Mouse (Mus musculus) limb, embryonic 12.5 days (tissue): ENCODE measurements around the gene Usp4. TPM values are rescaled to one million over a fixed set of nuclear protein-coding genes. Genes with fewer than 3 reads are reported as not detected.

Experiments used
- ATAC-seq: fragments of 200-750 bp; cut with Nextera tagmentation; 2 replicates; pipeline ENCODE4 v1.8.0; 2017; ENCODE audit warnings: low read depth, moderate TSS enrichment; ENCODE audit not compliant: insufficient number of reproducible peaks, insufficient read depth, low FRiP score, low TSS enrichment
- H3K27ac ChIP-seq: fragments of 300-500 bp; sonication (generic); 2 replicates; pipeline ENCODE4 v1.5.1; 2016; ENCODE audit warnings: mild to moderate bottlenecking, moderate library complexity
- H3K27me3 ChIP-seq: fragments of 300-500 bp; sonication (generic); 2 replicates; pipeline ENCODE4 v1.6.1; 2016; ENCODE audit warnings: mild to moderate bottlenecking, moderate library complexity
- H3K36me3 ChIP-seq: fragments of 300-500 bp; sonication (generic); 2 replicates; pipeline ENCODE4 v1.6.1; 2016; ENCODE audit warnings: mild to moderate bottlenecking, moderate library complexity
- H3K4me1 ChIP-seq: fragments of 300-500 bp; sonication (generic); replicated peaks from 2 replicates; pipeline ENCODE4 v1.6.1; 2016
- H3K4me2 ChIP-seq: fragments of 300-500 bp; sonication (generic); 2 replicates; pipeline ENCODE4 v1.6.1; 2016; ENCODE audit warnings: mild to moderate bottlenecking, moderate library complexity
- H3K4me3 ChIP-seq: fragments of 300-500 bp; sonication (generic); replicated peaks from 2 replicates; pipeline ENCODE4 v1.5.1; 2016; ENCODE audit warnings: mild to moderate bottlenecking
- H3K9ac ChIP-seq: fragments of 300-500 bp; sonication (generic); replicated peaks from 2 replicates; pipeline ENCODE4 v1.6.1; 2016; ENCODE audit warnings: mild to moderate bottlenecking, moderate library complexity
- H3K9me3 ChIP-seq: fragments of 300-500 bp; sonication (generic); 2 replicates; pipeline ENCODE4 v1.6.1; 2016; ENCODE audit warnings: mild to moderate bottlenecking, moderate library complexity
- WGBS: fragments of 180-500 bp; shearing (Covaris S2); methylation state at CpG from one replicate; pipeline ENCODE4 v1.1.7; 2016; 5-methylcytosine and 5-hydroxymethylcytosine counted together
- polyA plus RNA-seq: library from polyadenylated mRNA; unstranded; fragments of >200 nt; fragmentation: Nextera tagmentation; extraction: Ambion mirVana; gene quantifications from 2 replicates; pipeline ENCODE4 v1.2.1, GENCODE M21; 2016

Usp4 gene
- polyA plus RNA-seq, 1 experiment from 2014 or later: 117 TPM

GRCm38 (mm10) chr9:108386816-108387215, 39.2 kb downstream of the Usp4 start:
- 92% methylated on average over 4 of the region's 4 CpGs for WGBS
- Histone ChIP-seq H3K4me2 (no peak overlapping the region), H3K36me3 (peaks cover 97% of the 10 kb centered on the region), H3K9me3 (no peaks in the 10 kb centered on the region), H3K27ac (no peak overlapping the region), H3K27me3 (no peaks in the 10 kb centered on the region), H3K9ac (no peak overlapping the region), H3K4me3 (no peak overlapping the region), H3K4me1 (no peaks in the 10 kb centered on the region)
- no peak for ATAC-seq

- Histone ChIP-seq H3K4me1 (no peaks in the 10 kb centered on the region), H3K9ac (no peak overlapping the region), H3K27ac (no peak overlapping the region), H3K4me3 (no peak overlapping the region), H3K9me3 (no peaks in the 10 kb centered on the region), H3K4me2 (no peak overlapping the region), H3K27me3 (no peaks in the 10 kb centered on the region), H3K36me3 (peaks cover 97% of the 10 kb centered on the region)
- ATAC-seq: no peak
- WGBS: 90% methylated on average over 10 of the region's 10 CpGs
Observed at GRCm38 (mm10) chr9:108388601-108389000, 40.9 kb downstream of the Usp4 start.

DNA sequence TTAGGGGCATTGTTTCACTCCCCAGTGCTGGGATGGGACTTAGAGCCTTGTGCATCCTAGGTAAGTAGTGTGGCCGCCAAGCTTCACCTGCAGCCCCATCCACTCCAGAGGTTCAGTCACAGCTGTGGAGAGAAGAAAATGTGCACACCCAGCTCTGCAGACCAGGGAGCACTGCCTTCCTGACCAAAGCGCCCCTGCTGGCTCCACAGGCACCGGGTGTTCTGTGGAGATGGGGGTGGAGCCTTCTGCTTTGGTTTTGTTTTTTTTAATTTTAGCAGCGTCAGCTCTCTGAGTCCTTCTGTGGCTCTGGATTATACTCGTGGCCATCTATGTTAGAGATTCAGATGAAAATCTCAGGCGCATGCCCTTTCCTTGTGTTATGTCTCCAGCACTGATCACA, 41.6 kb downstream of the Usp4 start:
- Histone ChIP-seq H3K27ac (no peak overlapping the region), H3K4me2 (no peak overlapping the region), H3K9ac (no peak overlapping the region), H3K9me3 (no peaks in the 10 kb centered on the region), H3K36me3 (peaks cover 97% of the 10 kb centered on the region), H3K27me3 (no peaks in the 10 kb centered on the region), H3K4me1 (no peaks in the 10 kb centered on the region), H3K4me3 (no peak overlapping the region)
- WGBS: 81% methylated on average over 6 of the region's 6 CpGs
- ATAC-seq: no peak

GRCm38 (mm10) chr9:108392676-108393075, 45.0 kb downstream of the Usp4 start, which contains the start of gene 1700102P08Rik:
Gene 1700102P08Rik, plus strand, starts transcription at chr9:108392805.
- no peak within 1 kb of the TSS for H3K4me2 ChIP-seq
- no peak within 1 kb of the TSS for H3K27ac ChIP-seq
- H3K36me3 ChIP-seq: peaks cover 65% of the 10 kb centered on the region
- no peak within 1 kb of the TSS for H3K4me3 ChIP-seq
- no peaks in the 10 kb centered on the region for H3K4me1 ChIP-seq
- WGBS: 72% methylated on average over 18 of the region's 18 CpGs
- no peak for ATAC-seq
- H3K9ac ChIP-seq: no peak within 1 kb of the TSS
- H3K9me3 ChIP-seq: no peaks in the 10 kb centered on the region
- no peaks in the 10 kb centered on the region for H3K27me3 ChIP-seq

- WGBS: 95% methylated on average over 6 of the region's 6 CpGs
- no peak for ATAC-seq
- no peak overlapping the region for H3K4me3 ChIP-seq
- H3K36me3 ChIP-seq: peaks cover 50% of the 10 kb centered on the region
- H3K4me1 ChIP-seq: no peaks in the 10 kb centered on the region
- no peak overlapping the region for H3K4me2 ChIP-seq
- H3K27me3 ChIP-seq: no peaks in the 10 kb centered on the region
- no peaks in the 10 kb centered on the region for H3K9me3 ChIP-seq
- no peak overlapping the region for H3K27ac ChIP-seq
- no peak overlapping the region for H3K9ac ChIP-seq
Observed at GRCm38 (mm10) chr9:108394191-108394590, 46.5 kb downstream of the Usp4 start.

DNA sequence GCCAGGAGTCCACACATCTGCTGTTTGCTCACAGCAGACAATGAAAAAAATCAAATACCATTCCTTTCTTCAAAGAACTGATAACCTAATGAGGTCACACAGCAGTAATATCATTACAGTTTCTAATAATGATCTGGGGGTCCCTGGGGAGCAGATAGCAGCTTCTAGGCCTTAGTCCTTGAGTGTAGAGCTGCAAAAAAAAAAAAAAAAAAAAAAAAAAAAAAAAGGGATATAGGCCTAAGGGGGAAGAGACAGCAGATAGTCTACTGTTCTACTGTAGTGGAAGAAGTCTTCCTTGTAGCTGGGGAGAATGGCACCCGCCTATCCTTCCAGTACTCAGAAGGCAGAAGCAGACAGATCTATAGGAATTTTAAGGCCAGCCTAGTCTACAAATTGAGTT, 47.8 kb downstream of the Usp4 start:
- H3K27ac ChIP-seq: no peak overlapping the region
- ATAC-seq: no peak
- H3K36me3 ChIP-seq: peaks cover 39% of the 10 kb centered on the region
- no peak overlapping the region for H3K4me3 ChIP-seq
- H3K4me1 ChIP-seq: no peaks in the 10 kb centered on the region
- no peak overlapping the region for H3K4me2 ChIP-seq
- H3K27me3 ChIP-seq: no peaks in the 10 kb centered on the region
- H3K9me3 ChIP-seq: no peaks in the 10 kb centered on the region
- no peak overlapping the region for H3K9ac ChIP-seq
- WGBS: 88% methylated on average over 1 of the region's 1 CpGs

DNA sequence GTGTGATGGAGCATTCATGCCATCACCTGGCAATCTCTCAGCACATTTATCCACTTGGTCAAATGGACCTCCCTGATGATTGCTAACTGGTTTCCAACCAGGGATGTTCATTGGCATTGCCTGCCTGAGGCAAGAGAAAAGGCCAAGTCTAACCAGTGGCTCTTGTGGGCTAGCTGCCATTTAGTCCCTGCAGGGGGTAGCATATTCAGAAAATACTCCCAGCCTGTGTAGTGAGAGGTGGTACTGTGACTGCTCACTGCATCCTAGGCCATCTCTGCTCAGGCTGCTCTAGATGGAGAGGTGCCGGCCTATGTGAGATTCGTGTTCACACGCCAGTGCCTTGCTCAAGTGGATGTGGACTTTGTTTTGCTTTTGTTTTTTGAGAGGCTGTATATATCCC, 50.7 kb downstream of the Usp4 start:
- H3K4me3 ChIP-seq: no peak overlapping the region
- no peak overlapping the region for H3K4me2 ChIP-seq
- H3K9me3 ChIP-seq: no peaks in the 10 kb centered on the region
- H3K36me3 ChIP-seq: peaks cover 10% of the 10 kb centered on the region
- no peak overlapping the region for H3K27ac ChIP-seq
- no peaks in the 10 kb centered on the region for H3K27me3 ChIP-seq
- H3K9ac ChIP-seq: no peak overlapping the region
- 94% methylated on average over 3 of the region's 3 CpGs for WGBS
- H3K4me1 ChIP-seq: no peaks in the 10 kb centered on the region
- ATAC-seq: no peak

DNA sequence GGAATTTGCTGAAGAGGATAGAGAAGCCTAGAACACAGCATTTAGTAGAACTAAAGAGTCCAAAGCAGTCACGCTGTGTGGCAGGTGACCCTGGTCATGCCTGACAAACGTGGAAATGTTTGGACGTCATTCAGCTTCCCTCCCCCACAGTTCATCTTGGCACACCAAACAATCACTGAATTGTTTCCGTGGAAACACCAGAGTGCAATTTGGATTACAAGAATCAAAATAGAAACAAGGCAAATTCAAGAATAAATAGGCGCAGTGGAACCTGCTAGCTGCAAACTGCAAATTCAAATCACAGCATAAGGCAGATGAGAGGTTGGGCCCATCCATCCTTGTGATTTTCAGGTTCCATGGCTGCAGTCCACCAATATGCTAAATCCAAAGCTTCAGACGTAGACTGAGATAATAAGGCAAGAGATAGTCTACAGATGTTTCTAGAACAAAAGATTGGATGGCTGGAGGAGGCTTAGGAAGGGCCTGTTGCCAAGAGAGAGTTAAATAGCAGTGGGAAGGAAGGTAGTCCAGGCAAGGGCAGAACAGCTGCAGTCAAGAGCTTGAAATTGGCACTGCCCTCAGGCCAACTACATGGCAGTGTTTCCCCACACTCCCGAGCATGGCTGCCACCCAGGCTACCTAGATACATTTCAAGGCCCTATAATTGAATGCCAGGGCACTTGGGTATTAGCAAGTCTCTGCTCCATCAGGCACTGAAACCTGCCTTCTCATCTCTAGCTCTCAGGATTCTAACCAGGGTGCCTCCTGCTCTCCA, 53.7 kb downstream of the Usp4 start:
- Histone ChIP-seq H3K4me3 (no peak overlapping the region), H3K4me1 (no peaks in the 10 kb centered on the region), H3K9ac (no peak overlapping the region), H3K27me3 (no peaks in the 10 kb centered on the region), H3K9me3 (no peaks in the 10 kb centered on the region), H3K4me2 (no peak overlapping the region), H3K36me3 (no peaks in the 10 kb centered on the region), H3K27ac (no peak overlapping the region)
- no peak for ATAC-seq
- WGBS: 82% methylated on average over 7 of the region's 7 CpGs

GRCm38 (mm10) chr9:108403081-108403480, 55.4 kb downstream of the Usp4 start:
- Histone ChIP-seq H3K4me1 (no peaks in the 10 kb centered on the region), H3K36me3 (no peaks in the 10 kb centered on the region), H3K4me3 (no peak overlapping the region), H3K27ac (no peak overlapping the region), H3K9ac (no peak overlapping the region), H3K9me3 (no peaks in the 10 kb centered on the region), H3K27me3 (no peaks in the 10 kb centered on the region), H3K4me2 (no peak overlapping the region)
- 84% methylated on average over 4 of the region's 4 CpGs for WGBS
- no peak for ATAC-seq

DNA sequence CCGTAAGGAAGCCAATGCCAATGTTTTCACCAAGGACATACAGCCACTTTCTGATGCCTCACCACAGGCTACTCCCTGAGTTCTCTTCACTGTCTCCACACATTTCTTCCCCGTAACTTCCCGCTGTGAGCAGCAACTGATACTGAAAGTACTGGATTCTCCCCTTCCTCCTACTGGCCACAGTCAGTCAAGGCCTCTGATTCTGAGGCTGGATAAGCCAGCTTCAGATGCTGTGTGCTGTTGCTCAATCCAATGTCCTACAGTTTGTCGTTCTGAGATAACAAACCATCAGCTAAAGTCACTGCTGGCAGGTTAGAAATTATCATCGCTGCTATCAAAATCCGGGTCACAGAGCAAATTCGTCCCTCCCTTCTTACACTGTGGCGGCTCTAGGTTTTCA, 56.8 kb downstream of the Usp4 start:
- H3K9me3 ChIP-seq: no peaks in the 10 kb centered on the region
- H3K4me3 ChIP-seq: no peak overlapping the region
- 83% methylated on average over 8 of the region's 8 CpGs for WGBS
- H3K27me3 ChIP-seq: no peaks in the 10 kb centered on the region
- H3K9ac ChIP-seq: no peak overlapping the region
- no peak overlapping the region for H3K27ac ChIP-seq
- no peaks in the 10 kb centered on the region for H3K4me1 ChIP-seq
- no peaks in the 10 kb centered on the region for H3K36me3 ChIP-seq
- no peak for ATAC-seq
- no peak overlapping the region for H3K4me2 ChIP-seq

DNA sequence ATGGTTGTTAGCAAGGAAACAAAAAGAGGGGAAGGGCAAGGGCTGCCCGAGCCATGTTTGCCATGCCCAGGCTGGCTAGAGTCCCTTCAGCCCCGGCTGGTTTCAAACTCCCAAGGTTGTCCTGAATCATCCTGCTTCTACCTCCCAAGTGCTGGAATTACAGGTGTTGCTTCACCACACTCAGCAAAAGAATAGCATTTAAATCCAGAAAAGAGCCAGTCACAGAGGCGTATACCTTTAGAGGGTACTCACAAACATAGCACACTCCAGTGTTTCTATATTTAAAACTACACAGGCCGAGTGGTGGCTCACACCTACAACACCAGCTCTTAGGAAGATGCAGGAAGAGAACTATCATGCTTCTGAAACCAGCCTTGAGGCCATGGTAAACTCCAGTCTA, 61.9 kb downstream of the Usp4 start:
- Histone ChIP-seq H3K27me3 (no peaks in the 10 kb centered on the region), H3K4me1 (no peaks in the 10 kb centered on the region), H3K4me2 (no peak overlapping the region), H3K9ac (no peak overlapping the region), H3K36me3 (no peaks in the 10 kb centered on the region), H3K27ac (no peak overlapping the region), H3K9me3 (no peaks in the 10 kb centered on the region), H3K4me3 (no peak overlapping the region)
- ATAC-seq: no peak
- WGBS: 94% methylated on average over 4 of the region's 4 CpGs

GRCm38 (mm10) chr9:108411381-108411942, 63.8 kb downstream of the Usp4 start:
- Histone ChIP-seq H3K4me1 (no peaks in the 10 kb centered on the region), H3K9ac (no peak overlapping the region), H3K9me3 (no peaks in the 10 kb centered on the region), H3K27ac (no peak overlapping the region), H3K4me3 (no peak overlapping the region), H3K4me2 (no peak overlapping the region), H3K27me3 (no peaks in the 10 kb centered on the region), H3K36me3 (no peaks in the 10 kb centered on the region)
- WGBS: 83% methylated on average over 9 of the region's 9 CpGs
- ATAC-seq: no peak
